ENCODE assay signal across 12 mouse cellular contexts in genomic region chr9:77953053-77953452, GRCm38 (mm10). TPM values are rescaled to one million over a fixed set of nuclear protein-coding genes. Genes with fewer than 3 reads are reported as not detected.
DNase-seq lines count a peak whose midpoint lies in the region; ATAC-seq lines count a peak whose summit lies in the region.
"Had no signal": no experiment of that assay in that cellular context is flagged by ENCODE, and none has a peak within 500 bp of the region (broad histone marks: within the 10 kb centered on the region; RNA-seq: fewer than 3 reads in every experiment).

No protein-coding gene starts in this region.

- peaks cover 11% of the 10 kb centered on the region for H3K36me3 ChIP-seq in hindbrain, embryonic 10.5 days
- no peaks in the 10 kb centered on the region for H3K36me3 ChIP-seq in hindbrain, embryonic 14.5 days (replicated peaks; ENCODE audit: control insufficient read depth, insufficient read depth)

- DNase-seq in hindbrain, embryonic 10.5 days (ENCODE audit: low spot score), result no peak
- no peak for DNase-seq in hindbrain, embryonic 14.5 days (ENCODE audit: low spot score)
- peak; percentile 64 for DNase-seq in ovary, postnatal 36 days (ENCODE audit: low spot score)
- no peak for DNase-seq in ovary, postnatal 14 days (ENCODE audit: low spot score)
- DNase-seq in cerebellum, postnatal 10 days, result peak; percentile 50 to 64
- DNase-seq in testis, postnatal 10 days (ENCODE audit: low spot score), result peak; percentile 62
- no peak for DNase-seq in lung, adult 18-20 months
- DNase-seq: kidney, adult 18-20 months; lung, embryonic 14.5 days had no signal

- H3K9ac ChIP-seq in hindbrain, embryonic 14.5 days, result no peak overlapping the region
- H3K9ac ChIP-seq: lung, embryonic 14.5 days had no signal

- 67% methylated on average over 8 of the region's 8 CpGs for WGBS in hindbrain, embryonic 10.5 days
- 53% methylated on average over 8 of the region's 8 CpGs for WGBS in hindbrain, embryonic 14.5 days

- no peak overlapping the region for H3K4me3 ChIP-seq in hindbrain, embryonic 10.5 days
- no peak overlapping the region for H3K4me3 ChIP-seq in hindbrain, embryonic 14.5 days (replicated peaks; ENCODE audit: low read length)

- H3K9me3 ChIP-seq in hindbrain, embryonic 10.5 days, result no peaks in the 10 kb centered on the region
- H3K9me3 ChIP-seq in hindbrain, embryonic 14.5 days (ENCODE audit: control insufficient read depth, low read length), result no peaks in the 10 kb centered on the region

- H3K4me2 ChIP-seq in hindbrain, embryonic 14.5 days (replicated peaks), result no peak overlapping the region
- H3K4me2 ChIP-seq: lung, embryonic 14.5 days had no signal

- H3K27me3 ChIP-seq in hindbrain, embryonic 10.5 days (ENCODE audit: insufficient read depth, poor library complexity, severe bottlenecking), result no peaks in the 10 kb centered on the region
- H3K27me3 ChIP-seq in hindbrain, embryonic 14.5 days (ENCODE audit: control insufficient read depth, insufficient read depth, low read length), result no peaks in the 10 kb centered on the region

- H3K27ac ChIP-seq in hindbrain, embryonic 10.5 days, result peak overlapping the region; percentile 50; the same call in 1 of the 2 replicates
- H3K27ac ChIP-seq in hindbrain, embryonic 14.5 days, result no peak overlapping the region

- H3K4me1 ChIP-seq in hindbrain, embryonic 10.5 days (replicated peaks), result peaks cover 39% of the 10 kb centered on the region
- H3K4me1 ChIP-seq in hindbrain, embryonic 14.5 days (replicated peaks; ENCODE audit: control insufficient read depth, insufficient read depth, low read length), result peaks cover 13% of the 10 kb centered on the region; the same call in 1 of the 2 replicates

- no peak for ATAC-seq in hindbrain, embryonic 14.5 days (ENCODE audit: low FRiP score)
- ATAC-seq in megakaryocyte, adult 5-6 weeks (ENCODE audit: poor library complexity, severe bottlenecking), result no peak
- ATAC-seq: CD4-positive, CD25-positive, alpha-beta regulatory T cell, adult 4 months; forebrain, embryonic 16.5 days had no signal

RNA-seq across cellular contexts. Expression of gene Elovl5, which starts 35.9 kb away (rescaled TPM):
- polyA plus RNA-seq in hindbrain, embryonic 10.5 days (2016; fragmentation: Nextera tagmentation; extraction: Ambion mirVana), result 72.7 and 92.1 TPM in 2 replicates
- 73.5 and 79.3 TPM in 2 replicates for polyA plus RNA-seq in hindbrain, embryonic 14.5 days (2014; fragmentation: Nextera tagmentation; extraction: Ambion mirVana)
- total RNA-seq in megakaryocyte, adult 5-6 weeks (2015), result 45.0 and 49.3 TPM in 2 replicates
- total RNA-seq in megakaryocyte, adult 5-6 weeks (2017), result 52.0 and 52.8 TPM in 2 replicates

Comparison
In these comparisons a context has a peak if more than half of its experiments do, and no peak if none do; other contexts are left out.
1. DNase-seq: peak in ovary, postnatal 36 days (single experiment), cerebellum, postnatal 10 days (2 of 2) and testis, postnatal 10 days (single experiment); none in hindbrain, embryonic 10.5 days (single experiment), hindbrain, embryonic 14.5 days (single experiment), ovary, postnatal 14 days (single experiment) and lung, adult 18-20 months (0 of 2).